Mouse (Mus musculus) c-Kit-positive CD71-positive TER-119-positive erythroid progenitor cells, embryonic 14.5 days (primary cell): ENCODE measurements around the gene Sprtn.

Experiments used
- DNase-seq: peaks from one replicate; pipeline ENCODE4 v3.0.0-alpha.2; 2013; ENCODE audit warnings: low spot score

Sprtn gene

DNA sequence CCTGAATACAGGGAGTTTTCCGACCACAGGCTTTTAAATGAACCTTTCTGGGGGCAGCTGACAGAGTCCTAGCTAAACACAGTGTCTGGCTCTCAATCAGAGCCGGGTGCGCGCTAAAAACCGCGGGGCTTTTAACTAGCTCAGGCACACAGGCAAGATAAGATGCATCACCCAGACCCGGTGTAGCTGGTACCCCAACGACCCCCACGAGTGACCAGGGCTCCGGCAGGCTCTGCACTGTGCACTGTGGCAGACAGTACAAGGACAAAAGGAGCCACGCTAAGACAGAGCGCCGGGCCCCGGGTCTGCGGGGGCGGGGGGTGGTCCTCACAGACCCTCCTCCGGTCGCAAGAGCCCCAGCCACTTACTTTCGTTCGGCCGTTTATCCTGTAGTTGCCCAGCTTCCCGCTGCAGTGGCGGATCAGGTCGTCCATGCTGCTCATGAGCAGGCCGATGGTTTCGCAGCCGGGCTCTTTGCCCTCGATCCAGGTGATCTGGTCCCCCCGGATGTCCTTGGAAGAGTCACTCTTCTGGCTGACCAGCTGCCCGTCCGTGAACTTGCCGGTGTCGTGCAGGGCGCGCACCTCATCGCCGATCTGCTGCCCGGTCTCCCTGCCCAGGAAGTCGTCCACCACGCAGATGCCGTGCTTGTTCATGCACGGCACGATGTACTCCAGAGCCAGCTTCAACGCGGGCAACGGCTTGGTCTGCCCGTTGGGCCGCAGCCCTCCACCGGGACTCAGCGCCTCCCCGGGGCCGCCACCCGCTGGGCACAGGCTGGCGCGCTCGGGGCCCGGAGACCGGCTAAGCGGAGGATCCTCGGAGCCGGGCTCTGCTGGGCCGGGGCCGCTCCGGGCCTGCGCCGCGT lies 50.4 kb downstream of the Sprtn start:
- peak; percentile 23 for DNase-seq

DNA sequence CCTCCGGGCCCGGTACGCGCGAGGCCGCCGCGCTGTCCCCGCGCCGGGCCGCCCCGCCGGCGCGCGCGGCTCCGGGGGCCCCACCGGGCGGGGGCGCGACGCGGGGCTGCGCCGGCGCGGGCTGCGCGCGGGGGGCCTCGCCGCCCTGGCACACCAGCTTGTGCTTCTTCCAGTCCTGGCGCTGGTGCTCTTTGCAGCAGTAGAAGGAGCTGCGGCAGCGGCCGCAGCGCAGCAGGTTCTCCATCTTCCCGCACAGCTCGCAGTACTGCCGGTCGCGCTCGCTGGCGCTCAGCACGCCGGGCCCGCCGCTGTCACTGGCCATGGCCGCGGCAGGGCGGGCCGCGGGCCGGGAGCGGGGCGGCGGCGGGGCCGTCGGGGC lies 51.0 kb downstream of the Sprtn start:
- no peak for DNase-seq

DNA sequence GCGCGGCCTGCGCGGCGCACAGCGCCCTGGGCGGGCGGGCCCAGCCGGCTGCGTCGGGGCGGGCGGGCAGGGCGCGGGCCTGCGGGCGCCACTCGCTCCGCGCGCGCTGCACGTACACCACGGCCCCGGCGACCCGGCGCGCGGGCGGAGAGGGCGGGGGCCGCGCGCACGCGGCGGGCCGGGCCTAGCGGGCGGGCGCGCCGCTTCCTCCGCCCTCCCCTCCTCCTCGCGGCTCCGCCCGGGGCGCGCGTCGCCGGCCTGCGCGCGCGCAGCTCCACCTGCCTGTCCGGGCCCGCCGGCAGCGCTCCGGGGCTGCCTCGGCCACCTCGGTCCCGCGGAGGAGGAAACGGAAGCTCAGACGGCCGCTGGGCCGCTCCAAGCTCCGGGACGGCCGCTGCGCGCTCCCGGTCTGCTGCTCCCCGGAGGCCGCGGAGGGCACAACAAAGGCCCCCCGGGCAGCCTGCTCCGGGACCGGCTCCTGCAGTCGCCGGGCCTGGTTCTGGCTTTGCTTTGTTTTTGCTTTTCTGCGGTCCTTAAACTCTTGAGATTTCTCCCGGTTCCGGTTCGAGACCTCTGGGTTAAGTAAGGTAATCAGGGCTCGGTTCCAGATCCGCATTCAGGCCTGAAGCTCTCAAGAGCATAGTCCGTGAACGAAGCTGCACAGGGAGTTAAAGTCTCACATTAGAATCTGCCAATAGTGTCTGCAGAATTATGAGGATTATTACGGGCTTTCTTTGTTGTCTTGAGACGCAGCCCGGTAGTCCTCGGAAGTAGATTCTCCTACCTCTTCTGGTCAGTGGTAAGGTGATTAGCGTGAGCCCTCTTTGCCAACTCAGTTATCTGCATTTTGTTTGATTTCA lies 51.8 kb downstream of the Sprtn start, which contains the start of gene Egln1:
Gene Egln1 (minus strand): TSS at position 116 of the 860 bp plus-strand sequence.
- DNase-seq, result peak; percentile 53

DNA sequence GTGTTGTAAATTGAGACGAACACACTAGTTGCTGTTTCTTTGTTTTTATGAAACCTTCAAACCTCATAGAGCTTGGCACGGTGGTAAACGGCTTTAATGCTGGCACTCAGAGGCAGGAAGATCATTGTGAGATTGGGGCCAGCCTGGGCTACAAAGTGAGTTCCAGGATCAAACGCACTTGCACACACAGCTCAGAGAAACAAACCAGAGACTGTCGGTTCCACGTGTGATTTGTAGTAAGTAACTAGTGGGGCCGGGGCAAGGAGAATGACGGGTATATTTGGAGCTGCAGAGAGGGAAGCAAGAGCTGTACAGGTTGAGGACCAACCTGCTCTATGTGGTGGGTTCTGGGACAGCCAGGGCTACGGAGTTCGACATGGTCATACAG lies 52.4 kb downstream of the Sprtn start:
- no peak for DNase-seq

DNA sequence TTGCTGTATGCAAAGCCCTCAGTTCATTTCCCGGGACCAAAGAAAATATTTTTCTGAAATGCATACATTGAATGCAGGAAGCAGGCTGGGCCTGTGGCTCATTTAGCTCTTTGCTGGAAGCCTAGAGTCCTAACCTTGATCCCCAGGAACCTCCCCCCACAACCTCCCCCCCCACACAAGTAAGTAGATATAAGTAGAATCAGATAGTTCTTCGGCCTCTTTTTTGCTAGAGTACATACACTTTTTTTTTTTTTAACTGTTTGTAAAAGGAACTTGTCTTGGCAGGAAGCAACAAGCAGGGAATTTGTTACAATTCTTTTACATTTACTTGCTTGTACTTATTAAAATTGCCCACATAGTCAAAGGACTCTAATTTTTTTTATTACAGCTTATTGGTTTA lies 53.2 kb downstream of the Sprtn start:
- no peak for DNase-seq

DNA sequence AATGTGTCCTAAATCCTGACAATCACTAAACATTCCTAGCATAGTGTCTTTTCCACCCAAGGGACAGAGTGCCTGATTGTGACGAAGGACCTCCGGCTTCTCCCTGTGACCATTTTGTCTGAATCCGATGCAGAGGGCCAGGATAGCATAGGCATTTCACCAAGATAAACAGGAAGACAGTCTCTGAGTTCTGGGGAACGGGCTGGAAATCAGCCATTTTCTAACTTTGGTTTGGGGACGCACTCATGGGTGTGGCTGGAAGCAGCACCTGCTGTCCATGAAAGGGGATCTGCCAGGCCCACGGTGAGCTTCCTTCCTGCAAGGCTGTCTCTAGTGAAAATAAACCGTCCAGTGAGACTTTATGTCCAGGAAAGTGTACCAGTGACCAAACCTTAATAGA lies 55.5 kb downstream of the Sprtn start:
- DNase-seq, result no peak

DNA sequence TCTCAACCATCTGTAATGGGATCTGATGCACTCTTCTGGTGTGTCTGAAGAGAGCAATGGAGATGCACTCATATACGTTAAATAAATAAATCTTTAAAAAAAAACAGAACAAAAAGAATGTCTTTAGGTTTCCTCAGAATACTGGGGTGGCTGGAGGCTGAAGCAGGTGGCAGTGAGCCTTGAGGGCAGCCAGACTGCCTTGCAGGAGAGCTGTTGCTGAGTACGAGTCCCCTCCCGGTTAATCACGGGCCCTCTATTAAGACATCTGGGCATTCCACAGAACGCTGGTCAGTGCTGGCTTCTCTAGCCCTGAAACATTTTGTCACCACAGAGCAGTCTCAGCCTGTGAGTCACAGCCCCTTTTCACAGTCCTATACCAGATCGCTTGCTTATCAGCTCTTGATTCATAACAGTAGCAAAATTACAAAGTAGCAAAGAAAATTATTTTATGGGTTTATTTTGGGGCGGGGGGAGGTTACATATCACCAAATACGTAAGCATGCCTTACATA lies 56.9 kb downstream of the Sprtn start:
- no peak for DNase-seq
